Mouse (Mus musculus) liver, adult 2 months (tissue): Measurements from ENCODE around the gene Gphb5.

Source experiments
- CTCF ChIP-seq: fragments of 200-500 bp; IDR thresholded peaks from 2 replicates; pipeline ENCODE4 v1.5.1; 2011; ENCODE audit warnings: low read depth, low read length, control low read depth
- POLR2A ChIP-seq: fragments of 200-500 bp; IDR thresholded peaks from 2 replicates; pipeline ENCODE4 v1.6.1; 2011; ENCODE audit warnings: low read length, control low read depth; ENCODE audit not compliant: insufficient read depth; ENCODE audit errors: extremely low read depth

DNA sequence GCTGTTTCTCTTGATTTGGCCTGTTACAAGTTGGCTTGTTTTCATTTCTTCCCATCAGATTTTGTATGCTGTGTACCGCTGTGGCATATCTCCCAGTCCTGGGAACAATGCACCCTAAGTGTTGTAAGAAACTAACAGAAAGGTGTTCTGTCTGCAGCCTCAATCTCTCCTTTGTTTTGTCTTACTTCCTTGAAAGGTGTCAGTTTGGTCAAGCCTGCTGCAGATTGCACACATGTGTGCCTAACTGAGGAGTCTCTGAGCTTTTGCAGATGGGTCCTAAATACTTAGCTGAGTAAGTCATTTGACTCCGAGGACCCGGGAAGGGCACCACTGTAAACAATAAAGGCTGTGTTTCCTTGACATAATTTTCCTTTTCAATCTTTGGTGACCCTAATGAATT, 20.0 kb downstream of the Gphb5 start:
- no peak for TF ChIP-seq POLR2A
- TF ChIP-seq CTCF, result no peak
